Mouse (Mus musculus) embryo, embryonic 10.5 days (tissue): ENCODE data around the gene Iffo2.

ENCODE experiments used
- DNase-seq: peaks from one replicate; pipeline ENCODE4 v3.0.0-alpha.2; 2015; ENCODE audit warnings: low spot score

Iffo2 gene

DNA sequence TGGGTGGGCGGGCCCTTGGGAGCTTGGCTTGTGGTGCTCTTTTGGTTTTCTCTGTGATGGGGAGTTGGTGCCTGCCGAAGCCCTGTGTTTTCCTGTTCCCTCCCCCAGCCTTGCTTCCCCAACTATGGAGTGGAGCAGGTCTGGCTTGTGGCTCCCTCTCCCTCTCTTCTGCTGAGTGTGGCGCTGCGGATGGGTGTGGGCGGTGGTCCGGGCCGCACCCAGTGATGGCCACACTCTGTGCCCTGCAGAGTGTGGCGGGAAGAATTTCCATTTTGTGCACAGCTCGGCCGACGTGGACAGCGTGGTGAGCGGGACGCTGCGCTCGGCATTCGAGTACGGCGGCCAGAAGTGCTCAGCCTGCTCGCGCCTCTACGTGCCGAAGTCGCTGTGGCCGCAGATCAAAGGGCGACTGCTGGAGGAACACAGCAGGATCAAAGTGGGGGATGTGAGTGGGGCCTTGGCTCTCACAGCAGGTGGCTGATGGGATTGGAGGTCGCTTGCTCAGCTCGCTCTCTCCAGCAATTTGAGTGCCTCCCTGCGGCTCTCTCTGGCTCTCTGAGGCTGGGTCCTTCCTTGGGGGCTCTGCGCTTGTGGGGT lies 111.6 kb downstream of the Iffo2 start:
- DNase-seq, result peak; percentile 60

DNA sequence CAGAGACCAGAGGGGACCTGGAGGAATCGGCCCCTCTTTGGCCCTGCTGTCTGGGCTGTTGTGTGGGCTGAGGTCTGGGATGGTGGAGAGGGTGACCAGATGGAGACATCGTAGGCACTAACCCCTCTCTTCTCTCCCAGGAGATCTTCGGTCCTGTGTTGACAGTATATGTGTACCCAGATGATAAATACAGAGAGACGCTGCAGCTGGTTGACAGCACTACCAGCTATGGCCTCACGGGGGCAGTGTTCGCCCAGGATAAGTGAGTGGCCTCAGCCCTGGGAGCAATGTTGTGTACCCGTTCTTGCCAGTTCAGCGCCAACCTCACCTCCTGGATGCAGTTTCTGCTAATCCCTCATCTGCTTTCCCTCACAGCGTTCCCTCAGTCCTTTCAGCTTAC lies 113.6 kb downstream of the Iffo2 start:
- DNase-seq, result peak; percentile 88

DNA sequence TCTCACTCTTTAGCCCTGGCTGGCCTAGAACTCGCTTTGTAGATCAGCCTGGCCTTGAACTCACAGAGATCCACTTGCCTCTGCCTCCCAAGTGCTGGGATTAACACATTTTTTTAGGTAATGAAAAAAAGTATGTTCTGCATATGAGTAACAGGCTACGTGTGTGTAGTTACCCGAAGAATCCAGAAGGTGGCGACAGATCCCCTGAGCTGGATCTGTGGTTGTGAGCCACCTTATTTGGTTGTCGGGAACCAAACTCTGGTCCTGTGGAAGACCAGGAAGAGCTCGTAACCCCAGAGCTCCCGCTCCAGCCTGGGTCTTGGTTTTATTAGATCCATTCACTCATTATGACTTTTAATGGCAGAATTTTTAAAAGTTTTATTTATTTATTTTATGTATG lies 116.6 kb downstream of the Iffo2 start:
- DNase-seq, result peak; percentile 41

GRCm38 (mm10) chr4:139650086-139650743 lies 119.9 kb downstream of the Iffo2 start:
- DNase-seq, result no peak

GRCm38 (mm10) chr4:139650907-139651306 lies 120.6 kb downstream of the Iffo2 start:
- no peak for DNase-seq

- no peak for DNase-seq
Observed at GRCm38 (mm10) chr4:139653238-139653637, 122.9 kb downstream of the Iffo2 start, which contains the start of gene Tas1r2. Gene Tas1r2, plus strand, starts transcription at chr4:139653538.

DNA sequence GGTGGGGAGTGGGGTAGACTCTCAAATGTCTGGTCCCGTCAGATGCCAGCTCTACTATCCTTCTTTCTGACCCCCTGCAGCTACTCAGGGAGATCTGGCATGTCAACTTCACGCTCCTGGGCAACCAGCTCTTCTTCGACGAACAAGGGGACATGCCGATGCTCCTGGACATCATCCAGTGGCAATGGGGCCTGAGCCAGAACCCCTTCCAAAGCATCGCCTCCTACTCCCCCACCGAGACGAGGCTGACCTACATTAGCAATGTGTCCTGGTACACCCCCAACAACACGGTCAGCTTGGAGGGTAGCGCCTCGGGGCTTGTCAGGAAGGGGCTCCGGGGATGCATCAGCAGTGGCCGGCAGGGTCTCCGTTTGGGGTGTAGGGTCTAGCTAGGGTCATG lies 131.5 kb downstream of the Iffo2 start:
- no peak for DNase-seq

DNA sequence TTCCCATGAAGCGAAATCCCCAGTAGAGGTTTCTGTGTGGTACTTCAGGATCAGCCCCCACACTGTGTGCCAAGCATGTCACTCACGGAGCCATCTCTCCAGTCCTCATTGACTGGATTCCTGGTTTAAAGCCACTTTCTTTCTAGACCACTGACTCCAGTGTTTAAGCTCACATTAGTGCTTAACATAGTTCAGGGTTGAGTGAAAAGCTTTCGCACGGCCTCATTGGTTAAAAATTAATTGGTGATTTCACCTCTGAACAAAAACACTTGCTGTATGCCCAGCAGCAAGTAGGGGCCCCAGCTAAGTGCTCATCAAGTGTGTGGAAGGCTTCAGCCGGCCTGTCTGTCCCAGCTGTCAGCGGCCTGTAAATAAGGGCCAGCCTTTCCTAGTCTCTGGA lies 137.3 kb downstream of the Iffo2 start:
- DNase-seq, result no peak

- peak; percentile 88 for DNase-seq
Observed at GRCm38 (mm10) chr4:139669847-139670246, 139.5 kb downstream of the Iffo2 start.
